Mouse (Mus musculus) lung, postnatal 0 days (tissue): Measurements from ENCODE around the gene Olfr160. TPM values are rescaled to one million over a fixed set of nuclear protein-coding genes. Genes with fewer than 3 reads are reported as not detected.

Source experiments
- ATAC-seq: fragments of 200-750 bp; cut with Nextera tagmentation; 2 replicates; pipeline ENCODE4 v1.8.0; 2017; ENCODE audit warnings: moderate library complexity
- DNase-seq: peaks from one replicate; pipeline ENCODE4 v3.0.0-alpha.2; 2016; ENCODE audit warnings: low spot score
- H3K27ac ChIP-seq: fragments of 300-500 bp; sonication (generic); 2 replicates; pipeline ENCODE4 v1.5.1; 2014; ENCODE audit warnings: antibody characterized with exemption, mild to moderate bottlenecking, low read length, mixed read lengths
- H3K27me3 ChIP-seq: fragments of 300-500 bp; sonication (generic); replicated peaks from 2 replicates; pipeline ENCODE4 v1.6.1; 2014; ENCODE audit warnings: low read length, mixed read lengths; ENCODE audit not compliant: insufficient read depth
- H3K36me3 ChIP-seq: fragments of 300-500 bp; sonication (generic); 2 replicates; pipeline ENCODE4 v1.6.1; 2014; ENCODE audit warnings: low read length, mixed read lengths; ENCODE audit not compliant: insufficient read depth
- H3K4me1 ChIP-seq: fragments of 300-500 bp; sonication (generic); 2 replicates; pipeline ENCODE4 v1.6.1; 2014; ENCODE audit warnings: antibody characterized with exemption, low read depth, low read length, mixed read lengths; ENCODE audit not compliant: insufficient read depth
- H3K4me2 ChIP-seq: fragments of 300-500 bp; sonication (generic); replicated peaks from 2 replicates; pipeline ENCODE4 v1.6.1; 2014; ENCODE audit warnings: low read depth, mild to moderate bottlenecking, low read length, moderate library complexity, mixed read lengths
- H3K4me3 ChIP-seq: fragments of 300-500 bp; sonication (generic); 2 replicates; pipeline ENCODE4 v1.5.1; 2014; ENCODE audit warnings: low read depth, low read length
- H3K9ac ChIP-seq: fragments of 300-500 bp; sonication (generic); replicated peaks from 2 replicates; pipeline ENCODE4 v1.6.1; 2014; ENCODE audit warnings: low read depth, mild to moderate bottlenecking
- H3K9me3 ChIP-seq: fragments of 300-500 bp; sonication (generic); 2 replicates; pipeline ENCODE4 v1.6.1; 2016; ENCODE audit warnings: low read length, mixed read lengths
- CTCF ChIP-seq: IDR thresholded peaks from 2 replicates; pipeline ENCODE4 v1.5.1; 2016; ENCODE audit warnings: antibody characterized with exemption, mild to moderate bottlenecking
- EP300 ChIP-seq: IDR thresholded peaks from 2 replicates; pipeline ENCODE4 v1.6.1; 2016; ENCODE audit warnings: antibody characterized with exemption, mild to moderate bottlenecking, control low read depth
- WGBS: fragments of 180-500 bp; shearing (Covaris S2); extraction: QIAGEN DNeasy Blood & Tissue Kit; methylation state at CpG from one replicate; pipeline ENCODE4 v1.1.7; 2014; 5-methylcytosine and 5-hydroxymethylcytosine counted together
- polyA plus RNA-seq: library from polyadenylated mRNA; unstranded; fragments of >200 nt; fragmentation: Nextera tagmentation; extraction: Ambion mirVana; gene quantifications from 2 replicates; pipeline ENCODE4 v1.2.1, GENCODE M21; 2015

Olfr160 gene
- polyA plus RNA-seq, 1 experiment from 2014 or later: not detected

GRCm38 (mm10) chr9:37675287-37675686 lies 40.8 kb downstream of the Olfr160 start:
- Histone ChIP-seq H3K4me2 (no peak overlapping the region), H3K36me3 (no peaks in the 10 kb centered on the region), H3K4me1 (no peaks in the 10 kb centered on the region), H3K9me3 (no peaks in the 10 kb centered on the region), H3K9ac (no peak overlapping the region), H3K4me3 (no peak overlapping the region), H3K27me3 (no peaks in the 10 kb centered on the region), H3K27ac (no peak overlapping the region)
- ATAC-seq: no peak
- DNase-seq: no peak
- TF ChIP-seq CTCF (no peak), EP300 (no peak)
- WGBS: 65% methylated on average over 4 of the region's 4 CpGs

GRCm38 (mm10) chr9:37670261-37670660 lies 45.8 kb downstream of the Olfr160 start:
- ATAC-seq (no peak), DNase-seq (no peak)
- Histone ChIP-seq H3K4me3 (no peak overlapping the region), H3K4me2 (no peak overlapping the region), H3K9ac (no peak overlapping the region), H3K9me3 (no peaks in the 10 kb centered on the region), H3K27ac (no peak overlapping the region), H3K4me1 (no peaks in the 10 kb centered on the region), H3K27me3 (no peaks in the 10 kb centered on the region), H3K36me3 (no peaks in the 10 kb centered on the region)
- 90% methylated on average over 3 of the region's 3 CpGs for WGBS
- TF ChIP-seq CTCF: no peak
- TF ChIP-seq EP300: no peak

DNA sequence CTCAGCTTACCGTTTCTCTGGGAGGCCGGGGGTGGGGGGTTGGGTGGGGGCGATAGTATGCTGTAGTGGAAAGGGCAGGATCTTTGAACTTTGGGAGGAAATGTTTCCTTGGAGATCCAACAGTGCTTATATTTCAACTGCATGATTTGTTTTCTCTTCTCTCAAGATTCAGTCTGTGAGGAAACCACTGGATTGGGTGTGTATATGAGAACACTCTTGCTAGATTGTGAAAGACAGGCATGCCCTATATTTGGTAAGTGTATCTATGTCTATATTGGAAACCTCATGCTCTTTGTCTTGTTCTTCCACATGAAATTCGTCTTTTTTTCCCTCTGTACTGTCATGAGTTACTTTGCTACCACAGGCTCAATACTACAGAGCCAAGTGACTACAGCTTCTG lies 46.4 kb downstream of the Olfr160 start:
- H3K9ac ChIP-seq: no peak overlapping the region
- 39% methylated on average over 4 of the region's 4 CpGs for WGBS
- ATAC-seq (peak; percentile 43; the same call in 1 of the 2 replicates), DNase-seq (peak; percentile 54)
- no peaks in the 10 kb centered on the region for H3K36me3 ChIP-seq
- H3K4me3 ChIP-seq: no peak overlapping the region
- H3K9me3 ChIP-seq: no peaks in the 10 kb centered on the region
- TF ChIP-seq EP300 (no peak), CTCF (no peak)
- no peak overlapping the region for H3K4me2 ChIP-seq
- no peak overlapping the region for H3K27ac ChIP-seq
- no peaks in the 10 kb centered on the region for H3K4me1 ChIP-seq
- no peaks in the 10 kb centered on the region for H3K27me3 ChIP-seq

DNA sequence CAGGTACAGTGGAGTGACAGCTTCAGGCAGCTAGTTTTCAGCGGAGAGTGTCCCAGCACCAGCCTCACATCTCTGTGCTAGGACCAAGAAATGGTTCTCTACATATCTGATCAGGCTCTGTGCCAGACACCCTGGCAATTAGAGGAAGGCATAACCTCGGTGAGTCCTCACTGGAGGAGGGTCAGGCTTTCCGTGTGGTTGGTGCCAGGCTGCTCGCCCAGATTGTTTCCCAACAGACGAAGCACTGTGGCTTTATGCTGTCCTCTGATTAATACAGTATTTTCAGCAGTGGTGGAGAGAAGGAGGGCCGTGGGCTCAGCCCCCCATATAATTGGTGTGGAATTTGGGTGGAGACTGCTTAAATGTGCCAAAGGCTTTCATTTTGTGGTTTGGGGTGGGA lies 46.9 kb downstream of the Olfr160 start, which contains the start of gene Panx3:
Panx3 (minus strand) TSS at position 121 of the 400 bp plus-strand sequence.
- no peaks in the 10 kb centered on the region for H3K9me3 ChIP-seq
- no peak within 1 kb of the TSS for H3K4me3 ChIP-seq
- H3K36me3 ChIP-seq: no peaks in the 10 kb centered on the region
- no peak within 1 kb of the TSS for H3K4me2 ChIP-seq
- H3K27ac ChIP-seq: no peak within 1 kb of the TSS
- no peak for ATAC-seq
- TF ChIP-seq EP300: no peak
- TF ChIP-seq CTCF: no peak
- no peak for DNase-seq
- H3K9ac ChIP-seq: no peak within 1 kb of the TSS
- WGBS: 43% methylated on average over 6 of the region's 6 CpGs
- H3K4me1 ChIP-seq: no peaks in the 10 kb centered on the region
- H3K27me3 ChIP-seq: no peaks in the 10 kb centered on the region

DNA sequence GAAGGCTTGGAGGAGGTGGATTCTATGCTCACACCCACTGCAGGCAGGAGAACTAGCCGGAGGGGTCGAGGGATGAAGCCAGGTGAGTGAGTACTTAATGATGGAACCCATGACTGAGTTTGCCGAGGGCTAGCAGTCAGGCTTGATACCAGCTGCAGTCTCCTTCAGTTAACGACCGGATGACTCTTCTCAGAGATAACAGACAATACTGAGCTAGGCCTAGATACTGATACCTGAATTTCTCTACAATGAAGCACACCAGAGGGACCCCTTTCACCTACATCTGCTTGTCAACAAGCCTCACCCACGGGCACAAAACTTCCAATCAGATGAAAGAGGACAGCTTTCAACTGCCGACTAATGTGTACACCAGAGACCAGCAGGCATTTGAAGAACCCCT lies 50.0 kb downstream of the Olfr160 start:
- Histone ChIP-seq H3K4me2 (no peak overlapping the region), H3K27ac (no peak overlapping the region), H3K36me3 (no peaks in the 10 kb centered on the region), H3K9ac (no peak overlapping the region), H3K4me3 (no peak overlapping the region), H3K27me3 (no peaks in the 10 kb centered on the region), H3K9me3 (no peaks in the 10 kb centered on the region), H3K4me1 (no peaks in the 10 kb centered on the region)
- ATAC-seq (no peak), DNase-seq (no peak)
- TF ChIP-seq EP300 (no peak), CTCF (no peak)
- WGBS: 64% methylated on average over 7 of the region's 7 CpGs

GRCm38 (mm10) chr9:37664604-37665003 lies 51.4 kb downstream of the Olfr160 start:
- no peak for TF ChIP-seq EP300
- no peak for TF ChIP-seq CTCF
- Histone ChIP-seq H3K4me1 (no peaks in the 10 kb centered on the region), H3K27me3 (no peaks in the 10 kb centered on the region), H3K4me2 (no peak overlapping the region), H3K27ac (no peak overlapping the region), H3K36me3 (no peaks in the 10 kb centered on the region), H3K9ac (no peak overlapping the region), H3K4me3 (no peak overlapping the region), H3K9me3 (no peaks in the 10 kb centered on the region)
- DNase-seq: no peak
- 56% methylated on average over 2 of the region's 2 CpGs for WGBS
- no peak for ATAC-seq

GRCm38 (mm10) chr9:37663210-37663609 lies 52.8 kb downstream of the Olfr160 start:
- H3K9ac ChIP-seq: no peak overlapping the region
- WGBS: 47% methylated on average over 1 of the region's 1 CpGs
- no peak overlapping the region for H3K4me2 ChIP-seq
- H3K36me3 ChIP-seq: no peaks in the 10 kb centered on the region
- H3K27ac ChIP-seq: no peak overlapping the region
- H3K4me1 ChIP-seq: no peaks in the 10 kb centered on the region
- DNase-seq (no peak), ATAC-seq (no peak)
- no peak overlapping the region for H3K4me3 ChIP-seq
- H3K27me3 ChIP-seq: no peaks in the 10 kb centered on the region
- TF ChIP-seq EP300: no peak
- no peaks in the 10 kb centered on the region for H3K9me3 ChIP-seq
